Mouse (Mus musculus) heart, embryonic 14.5 days (tissue): ENCODE results near the gene Slamf7. TPM values are rescaled to one million over a fixed set of nuclear protein-coding genes. Genes with fewer than 3 reads are reported as not detected.
"Not testable (repeated sequence)": the region's sequence is repeated elsewhere in the genome, so short reads cannot be mapped to it uniquely, and the experiment has no call there.

Experiments
- ATAC-seq: fragments of 200-750 bp; cut with Nextera tagmentation; 2 replicates; pipeline ENCODE4 v1.8.0; 2017; ENCODE audit warnings: low read depth, moderate TSS enrichment; ENCODE audit not compliant: insufficient number of reproducible peaks, insufficient read depth, low FRiP score
- H3K27ac ChIP-seq, 2 experiments: fragments of 200-500 bp in 1 of 2; fragments of 300-500 bp in 1 of 2; sonication (generic) in 1 of 2; replicated peaks in 1 of 2; 2 replicates each; pipeline ENCODE4 v1.5.1; 2012 to 2014; ENCODE audit warnings: low read depth in 2 of 2, low read length in 2 of 2, control low read depth in 1 of 2, mild to moderate bottlenecking in 1 of 2, mixed read lengths in 1 of 2; ENCODE audit not compliant: control insufficient read depth in 1 of 2, insufficient read depth in 1 of 2
- H3K27me3 ChIP-seq: fragments of 300-500 bp; sonication (generic); 2 replicates; pipeline ENCODE4 v1.6.1; 2014; ENCODE audit warnings: mild to moderate bottlenecking, low read length, control low read depth; ENCODE audit not compliant: control insufficient read depth, insufficient read depth
- H3K36me3 ChIP-seq: fragments of 300-500 bp; sonication (generic); 2 replicates; pipeline ENCODE4 v1.6.1; 2014; ENCODE audit warnings: mild to moderate bottlenecking, control low read depth, low read length, mixed read lengths; ENCODE audit not compliant: control insufficient read depth, insufficient read depth
- H3K4me1 ChIP-seq, 2 experiments: fragments of 200-500 bp in 1 of 2; fragments of 300-500 bp in 1 of 2; sonication (generic) in 1 of 2; 2 replicates each; pipeline ENCODE4 v1.6.1; 2012 to 2014; ENCODE audit warnings: low read length in 2 of 2, control low read depth in 1 of 2, mixed read lengths in 1 of 2; ENCODE audit not compliant: control insufficient read depth in 2 of 2, insufficient read depth in 2 of 2
- H3K4me2 ChIP-seq: fragments of 300-500 bp; sonication (generic); 2 replicates; pipeline ENCODE4 v1.6.1; 2014; ENCODE audit warnings: mild to moderate bottlenecking, low read length
- H3K4me3 ChIP-seq, 2 experiments: fragments of 200-500 bp in 1 of 2; fragments of 300-500 bp in 1 of 2; sonication (generic) in 1 of 2; 2 replicates each; pipeline ENCODE4 v1.5.1; 2012 to 2014; ENCODE audit warnings: low read length in 2 of 2, mild to moderate bottlenecking in 2 of 2, control low read depth in 1 of 2, low read depth in 1 of 2, moderate library complexity in 1 of 2; ENCODE audit not compliant: control insufficient read depth in 1 of 2, insufficient read depth in 1 of 2
- H3K9ac ChIP-seq: fragments of 300-500 bp; sonication (generic); 2 replicates; pipeline ENCODE4 v1.6.1; 2014; ENCODE audit warnings: mild to moderate bottlenecking, low read length
- H3K9me3 ChIP-seq: fragments of 300-500 bp; sonication (generic); 2 replicates; pipeline ENCODE4 v1.6.1; 2016; ENCODE audit warnings: low read length, control low read depth; ENCODE audit not compliant: control insufficient read depth
- WGBS: fragments of 180-500 bp; shearing (Covaris S2); extraction: QIAGEN DNeasy Blood & Tissue Kit; methylation state at CpG from one replicate; pipeline ENCODE4 v1.1.7; 2014; 5-methylcytosine and 5-hydroxymethylcytosine counted together
- polyA plus RNA-seq: library from polyadenylated mRNA; unstranded; fragments of >200 nt; fragmentation: Nextera tagmentation; extraction: Ambion mirVana; gene quantifications from 2 replicates; pipeline ENCODE4 v1.2.1, GENCODE M21; 2014

The Slamf7 gene
- polyA plus RNA-seq, 1 experiment from 2014 or later, result not detected

DNA sequence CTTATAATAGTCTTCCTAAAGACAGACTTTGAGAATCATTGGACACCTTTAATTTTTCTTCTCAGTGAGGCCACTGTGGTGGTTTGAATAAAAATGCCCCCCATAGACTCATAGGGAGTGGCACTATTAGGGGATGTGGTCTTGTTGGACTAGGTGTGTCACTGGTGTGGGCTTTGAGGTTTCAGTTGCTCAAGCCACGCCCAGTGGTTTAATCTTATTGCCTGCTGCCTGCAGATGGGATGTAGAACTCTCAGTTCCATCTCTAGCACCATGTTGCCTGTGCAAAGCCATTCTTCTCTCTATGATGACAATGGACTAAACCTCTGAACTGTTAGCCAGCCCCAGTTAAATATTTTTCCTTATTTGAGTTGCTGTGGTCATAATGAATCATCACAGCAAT is 24.9 kb upstream of the Slamf7 start:
- ATAC-seq, result no peak
- H3K27ac ChIP-seq, result no peak overlapping the region
- H3K9me3 ChIP-seq, result no peaks in the 10 kb centered on the region
- 63% methylated on average over 1 of the region's 1 CpGs for WGBS
- H3K4me3 ChIP-seq, result no peak overlapping the region
- no peaks in the 10 kb centered on the region for H3K4me1 ChIP-seq
- H3K4me2 ChIP-seq, result no peak overlapping the region
- H3K27me3 ChIP-seq, result no peaks in the 10 kb centered on the region
- H3K36me3 ChIP-seq, result no peaks in the 10 kb centered on the region
- no peak overlapping the region for H3K9ac ChIP-seq

- Histone ChIP-seq H3K4me2 (no peak overlapping the region), H3K27me3 (no peaks in the 10 kb centered on the region), H3K9me3 (no peaks in the 10 kb centered on the region), H3K4me1 (no peaks in the 10 kb centered on the region), H3K27ac (no peak overlapping the region), H3K4me3 (no peak overlapping the region), H3K9ac (no peak overlapping the region), H3K36me3 (no peaks in the 10 kb centered on the region)
- ATAC-seq, result no peak
- 64% methylated on average over 1 of the region's 1 CpGs for WGBS
These were observed 21.6 kb upstream of the Slamf7 start for GRCm38 (mm10) chr1:171674467-171674866.

- H3K27me3 ChIP-seq, result no peaks in the 10 kb centered on the region
- H3K27ac ChIP-seq, result no peak overlapping the region
- H3K4me2 ChIP-seq, result no peak overlapping the region
- H3K4me1 ChIP-seq, result no peaks in the 10 kb centered on the region
- H3K9me3 ChIP-seq, result no peaks in the 10 kb centered on the region
- H3K9ac ChIP-seq, result no peak overlapping the region
- H3K36me3 ChIP-seq, result no peaks in the 10 kb centered on the region
- H3K4me3 ChIP-seq, result no peak overlapping the region
- no peak for ATAC-seq
- 72% methylated on average over 5 of the region's 5 CpGs for WGBS
These were observed 20.1 kb upstream of the Slamf7 start for GRCm38 (mm10) chr1:171672854-171673475.

GRCm38 (mm10) chr1:171672451-171672850 is 19.6 kb upstream of the Slamf7 start:
- not testable (repeated sequence) for H3K36me3 ChIP-seq, H3K27ac ChIP-seq, H3K4me3 ChIP-seq, H3K4me1 ChIP-seq, H3K27me3 ChIP-seq, H3K9ac ChIP-seq, ATAC-seq, H3K4me2 ChIP-seq, H3K9me3 ChIP-seq
- WGBS, result 65% methylated on average over 2 of the region's 2 CpGs

- Histone ChIP-seq H3K4me2 (no peak overlapping the region), H3K36me3 (no peaks in the 10 kb centered on the region), H3K9me3 (no peaks in the 10 kb centered on the region), H3K27me3 (no peaks in the 10 kb centered on the region), H3K4me1 (no peaks in the 10 kb centered on the region), H3K27ac (no peak overlapping the region), H3K4me3 (no peak overlapping the region), H3K9ac (no peak overlapping the region)
- no peak for ATAC-seq
- whole genome bisulfite sequencing, result 62% methylated on average over 1 of the region's 1 CpGs
These were observed 14.3 kb upstream of the Slamf7 start for GRCm38 (mm10) chr1:171667160-171667559.

DNA sequence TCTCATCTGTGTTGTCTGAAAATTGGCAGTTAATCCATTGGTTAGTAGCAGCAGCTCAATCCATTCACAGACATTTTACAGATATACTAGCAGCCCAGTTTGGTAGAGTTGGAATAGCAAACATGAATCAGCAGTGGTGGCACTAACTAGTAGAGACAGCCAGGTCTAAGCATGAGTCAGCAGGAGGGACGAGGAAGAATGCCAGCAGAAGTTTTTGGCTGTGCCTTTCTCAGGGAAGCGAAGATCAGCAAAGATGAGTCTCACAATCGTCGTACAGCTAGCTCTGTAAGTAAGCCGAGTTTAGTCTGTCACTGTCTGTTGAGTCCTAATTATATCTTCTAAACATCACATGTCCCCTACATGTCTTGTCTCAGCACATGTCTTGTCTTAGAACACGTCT is 13.5 kb upstream of the Slamf7 start:
- Histone ChIP-seq H3K4me1 (no peaks in the 10 kb centered on the region), H3K27ac (no peak overlapping the region), H3K9ac (no peak overlapping the region), H3K27me3 (no peaks in the 10 kb centered on the region), H3K4me3 (no peak overlapping the region), H3K36me3 (no peaks in the 10 kb centered on the region), H3K9me3 (no peaks in the 10 kb centered on the region), H3K4me2 (no peak overlapping the region)
- WGBS, result 84% methylated on average over 6 of the region's 6 CpGs
- ATAC-seq, result no peak

DNA sequence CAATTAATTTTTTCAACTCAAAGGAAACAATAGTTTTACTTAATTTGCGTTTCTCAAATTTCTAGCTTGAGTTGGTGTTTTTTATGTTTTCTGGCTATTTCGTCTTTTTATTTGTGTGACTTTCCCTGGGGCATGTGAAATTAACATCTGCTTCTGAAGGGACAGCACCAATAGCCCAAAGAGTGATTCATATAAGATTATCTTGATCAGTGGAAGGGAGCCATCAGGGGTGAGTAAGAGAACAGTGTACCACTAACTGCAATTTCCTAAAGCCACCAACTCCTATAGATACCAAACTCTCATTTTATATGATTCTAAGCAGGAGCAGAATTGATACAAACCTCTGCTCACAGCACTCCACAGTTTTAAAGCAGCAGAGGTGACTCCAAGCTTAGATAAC is 10.9 kb upstream of the Slamf7 start:
- WGBS, result 93% methylated on average over 2 of the region's 2 CpGs

DNA sequence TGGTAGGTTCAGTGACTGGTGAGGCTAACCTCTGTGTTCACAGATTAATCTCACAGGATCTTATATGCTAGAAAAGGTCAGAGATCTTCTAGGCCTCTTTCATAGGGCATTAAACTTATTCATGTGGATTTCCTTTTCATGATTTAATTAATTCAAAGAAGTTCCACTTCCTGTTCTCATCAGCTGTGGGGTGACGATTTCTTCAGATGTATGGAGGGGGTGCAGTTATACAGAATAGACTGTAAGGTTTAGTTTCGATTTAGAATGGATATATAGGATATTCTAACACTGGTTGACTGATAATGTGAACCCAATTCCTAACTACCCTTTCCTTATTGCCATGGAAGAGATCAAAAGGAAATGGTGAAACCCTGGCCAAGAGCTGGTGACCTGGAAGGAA is 8.6 kb upstream of the Slamf7 start:
- no peak overlapping the region for H3K9ac ChIP-seq
- H3K27me3 ChIP-seq, result no peaks in the 10 kb centered on the region
- no peaks in the 10 kb centered on the region for H3K9me3 ChIP-seq
- H3K27ac ChIP-seq, result no peak overlapping the region
- ATAC-seq, result no peak
- no peak overlapping the region for H3K4me2 ChIP-seq
- H3K4me1 ChIP-seq, result no peaks in the 10 kb centered on the region
- no peak overlapping the region for H3K4me3 ChIP-seq
- H3K36me3 ChIP-seq, result no peaks in the 10 kb centered on the region
- 71% methylated on average over 2 of the region's 2 CpGs for WGBS

More for the DNA sequence above, 10.9 kb upstream of the Slamf7 start:
- Histone ChIP-seq H3K36me3 (no peaks in the 10 kb centered on the region), H3K4me2 (no peak overlapping the region), H3K9ac (no peak overlapping the region), H3K4me1 (no peaks in the 10 kb centered on the region), H3K27me3 (no peaks in the 10 kb centered on the region), H3K27ac (no peak overlapping the region), H3K4me3 (no peak overlapping the region), H3K9me3 (no peaks in the 10 kb centered on the region)
- no peak for ATAC-seq
